Mouse (Mus musculus): ENCODE data around the gene Eml4. TPM values are rescaled to one million over a fixed set of nuclear protein-coding genes. Genes with fewer than 3 reads are reported as not detected.

Eml4 gene
- polyA plus RNA-seq, 1 experiment from 2014 or later = 4.7 TPM

GRCm38 (mm10) chr17:83482817-83483536, 132.2 kb downstream of the Eml4 start:
- H3K4me3 ChIP-seq (ENCODE audit: low read depth, low read length) = no peak overlapping the region
- no peaks in the 10 kb centered on the region for H3K4me1 ChIP-seq (ENCODE audit: insufficient read depth)
- H3K36me3 ChIP-seq (replicated peaks; ENCODE audit: insufficient read depth, low read length) = peaks cover 10% of the 10 kb centered on the region; the same call in 1 of the 2 replicates
- 74% methylated on average over 7 of the region's 7 CpGs for WGBS (ENCODE audit: insufficient replicate concordance)
- DNase-seq (no peak), ATAC-seq (no peak)
- no peak overlapping the region for H3K9ac ChIP-seq (replicated peaks)
- no peaks in the 10 kb centered on the region for H3K27me3 ChIP-seq (ENCODE audit: insufficient read depth, low read length)
- H3K4me2 ChIP-seq (ENCODE audit: low read depth, low read length) = no peak overlapping the region
- no peak overlapping the region for H3K27ac ChIP-seq (ENCODE audit: low read depth)
- no peaks in the 10 kb centered on the region for H3K9me3 ChIP-seq (ENCODE audit: low read length)
- TF ChIP-seq CTCF (IDR thresholded peaks at IDR 0.05; ENCODE audit: low read depth) = no peak
- no peak for TF ChIP-seq EP300 (IDR thresholded peaks at IDR 0.05; ENCODE audit: low read depth)

GRCm38 (mm10) chr17:83483784-83484183, 133.1 kb downstream of the Eml4 start:
- Histone ChIP-seq H3K4me1 (ENCODE audit: insufficient read depth) (no peaks in the 10 kb centered on the region), H3K36me3 (replicated peaks; ENCODE audit: insufficient read depth, low read length) (peaks cover 4% of the 10 kb centered on the region; the same call in 1 of the 2 replicates), H3K9ac (replicated peaks) (no peak overlapping the region), H3K4me2 (ENCODE audit: low read depth, low read length) (no peak overlapping the region), H3K27ac (ENCODE audit: low read depth) (no peak overlapping the region), H3K27me3 (ENCODE audit: insufficient read depth, low read length) (no peaks in the 10 kb centered on the region), H3K9me3 (ENCODE audit: low read length) (no peaks in the 10 kb centered on the region), H3K4me3 (ENCODE audit: low read depth, low read length) (no peak overlapping the region)
- ATAC-seq = no peak
- no peak for DNase-seq
- TF ChIP-seq CTCF (IDR thresholded peaks at IDR 0.05; ENCODE audit: low read depth) (no peak), EP300 (IDR thresholded peaks at IDR 0.05; ENCODE audit: low read depth) (no peak)
- WGBS (ENCODE audit: insufficient replicate concordance) = 77% methylated on average over 2 of the region's 2 CpGs

GRCm38 (mm10) chr17:83487762-83488161, 137.0 kb downstream of the Eml4 start:
- H3K9ac ChIP-seq (replicated peaks) = no peak overlapping the region
- WGBS (ENCODE audit: insufficient replicate concordance) = 79% methylated on average over 3 of the region's 3 CpGs
- ATAC-seq = no peak

DNA sequence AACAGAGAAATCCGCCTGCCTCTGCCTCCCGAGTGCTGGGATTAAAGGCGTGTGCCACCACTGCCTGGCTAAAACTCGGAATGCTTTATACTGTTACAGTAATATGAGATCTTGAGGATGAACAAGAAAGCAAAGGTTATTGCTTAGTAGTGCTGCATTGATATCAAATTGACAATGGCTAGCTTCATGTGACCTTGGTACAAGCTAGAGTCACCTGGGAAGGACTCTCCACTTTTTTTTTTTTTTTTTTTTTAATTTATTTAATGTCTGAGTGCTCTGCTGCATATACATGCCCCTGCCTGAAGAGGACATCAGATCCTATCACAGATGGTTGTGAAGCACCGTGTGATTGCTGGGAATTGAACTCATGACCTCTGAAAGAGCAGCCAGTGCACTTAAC, 148.2 kb downstream of the Eml4 start:
- Histone ChIP-seq H3K9me3 (ENCODE audit: low read length) (peaks cover 20% of the 10 kb centered on the region), H3K9ac (replicated peaks) (no peak overlapping the region), H3K4me2 (ENCODE audit: low read depth, low read length) (no peak overlapping the region), H3K27ac (ENCODE audit: low read depth) (no peak overlapping the region), H3K4me1 (ENCODE audit: insufficient read depth) (no peaks in the 10 kb centered on the region), H3K27me3 (ENCODE audit: insufficient read depth, low read length) (no peaks in the 10 kb centered on the region), H3K36me3 (replicated peaks; ENCODE audit: insufficient read depth, low read length) (peaks cover 30% of the 10 kb centered on the region), H3K4me3 (ENCODE audit: low read depth, low read length) (no peak overlapping the region)
- no peak for ATAC-seq
- no peak for TF ChIP-seq EP300 (IDR thresholded peaks at IDR 0.05; ENCODE audit: low read depth)
- TF ChIP-seq CTCF (IDR thresholded peaks at IDR 0.05; ENCODE audit: low read depth) = no peak
- DNase-seq = no peak
- WGBS (ENCODE audit: insufficient replicate concordance) = 91% methylated on average over 5 of the region's 5 CpGs

More at GRCm38 (mm10) chr17:83487762-83488161, 137.0 kb downstream of the Eml4 start:
- no peaks in the 10 kb centered on the region for H3K27me3 ChIP-seq (ENCODE audit: insufficient read depth, low read length)
- no peak overlapping the region for H3K27ac ChIP-seq (ENCODE audit: low read depth)
- DNase-seq = no peak
- no peaks in the 10 kb centered on the region for H3K36me3 ChIP-seq (replicated peaks; ENCODE audit: insufficient read depth, low read length)
- no peak for TF ChIP-seq CTCF (IDR thresholded peaks at IDR 0.05; ENCODE audit: low read depth)
- TF ChIP-seq EP300 (IDR thresholded peaks at IDR 0.05; ENCODE audit: low read depth) = no peak
- H3K9me3 ChIP-seq (ENCODE audit: low read length) = 0 out of 2 replicates have a peak, but pooled peaks cover 6% of the 10 kb centered on the region
- H3K4me2 ChIP-seq (ENCODE audit: low read depth, low read length) = no peak overlapping the region
- H3K4me1 ChIP-seq (ENCODE audit: insufficient read depth) = no peaks in the 10 kb centered on the region
- no peak overlapping the region for H3K4me3 ChIP-seq (ENCODE audit: low read depth, low read length)

DNA sequence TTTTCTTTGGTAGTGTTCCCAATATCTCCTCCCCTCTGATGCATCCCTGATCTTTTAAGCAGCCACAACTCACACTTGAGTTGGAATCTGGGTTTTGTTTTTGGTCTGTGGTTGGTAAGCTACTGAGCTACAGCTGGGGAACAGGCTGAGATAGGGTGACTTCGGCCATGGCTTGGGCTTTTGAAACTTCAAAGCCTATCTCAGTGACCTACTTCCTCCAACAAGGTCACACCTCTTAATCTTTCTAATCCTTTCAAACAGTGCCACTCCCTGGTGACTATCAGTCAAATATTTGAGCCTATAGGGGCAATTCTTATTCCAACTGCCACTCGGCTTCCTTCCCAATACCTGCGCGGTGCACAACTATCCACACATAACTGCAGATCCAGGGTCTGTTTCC, 149.0 kb downstream of the Eml4 start:
- DNase-seq (no peak), ATAC-seq (no peak)
- Histone ChIP-seq H3K4me2 (ENCODE audit: low read depth, low read length) (no peak overlapping the region), H3K27ac (ENCODE audit: low read depth) (no peak overlapping the region), H3K9me3 (ENCODE audit: low read length) (peaks cover 20% of the 10 kb centered on the region), H3K9ac (replicated peaks) (no peak overlapping the region), H3K4me1 (ENCODE audit: insufficient read depth) (no peaks in the 10 kb centered on the region), H3K27me3 (ENCODE audit: insufficient read depth, low read length) (no peaks in the 10 kb centered on the region), H3K4me3 (ENCODE audit: low read depth, low read length) (no peak overlapping the region), H3K36me3 (replicated peaks; ENCODE audit: insufficient read depth, low read length) (peaks cover 30% of the 10 kb centered on the region)
- 89% methylated on average over 4 of the region's 4 CpGs for WGBS (ENCODE audit: insufficient replicate concordance)
- no peak for TF ChIP-seq CTCF (IDR thresholded peaks at IDR 0.05; ENCODE audit: low read depth)
- TF ChIP-seq EP300 (IDR thresholded peaks at IDR 0.05; ENCODE audit: low read depth) = no peak

DNA sequence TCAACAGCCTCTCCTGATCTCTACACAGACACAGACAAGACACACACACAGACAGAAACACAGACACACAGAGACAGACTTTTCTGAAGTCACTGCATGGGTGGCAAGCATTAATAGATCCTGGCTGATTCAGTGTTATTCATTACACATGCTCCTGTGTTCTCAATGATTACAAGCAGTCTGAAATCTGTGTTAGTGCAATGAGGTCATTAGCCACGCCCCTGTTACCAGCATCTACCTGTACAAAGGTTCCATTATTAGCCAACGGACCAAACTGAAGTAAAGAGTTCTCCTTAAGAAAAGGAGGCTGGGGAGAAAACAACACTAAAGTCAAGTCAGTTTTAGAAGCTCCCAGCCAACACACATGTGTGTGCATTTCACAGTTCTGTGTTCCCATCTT, 153.0 kb downstream of the Eml4 start:
- peak; percentile 92 for ATAC-seq

More for the DNA sequence above, 153.0 kb downstream of the Eml4 start:
- peaks cover 4% of the 10 kb centered on the region; the same call in 1 of the 2 replicates for H3K9me3 ChIP-seq (ENCODE audit: low read length)
- H3K36me3 ChIP-seq (replicated peaks; ENCODE audit: insufficient read depth, low read length) = peaks cover 22% of the 10 kb centered on the region
- no peak overlapping the region for H3K4me3 ChIP-seq (ENCODE audit: low read depth, low read length)
- 66% methylated on average over 2 of the region's 2 CpGs for WGBS (ENCODE audit: insufficient replicate concordance)
- H3K27ac ChIP-seq (ENCODE audit: low read depth) = peak overlapping the region; percentile 69
- H3K4me1 ChIP-seq (ENCODE audit: insufficient read depth) = no peaks in the 10 kb centered on the region
- DNase-seq = peak; percentile 44
- no peak for TF ChIP-seq CTCF (IDR thresholded peaks at IDR 0.05; ENCODE audit: low read depth)
- no peaks in the 10 kb centered on the region for H3K27me3 ChIP-seq (ENCODE audit: insufficient read depth, low read length)
- H3K4me2 ChIP-seq (ENCODE audit: low read depth, low read length) = no peak overlapping the region
- H3K9ac ChIP-seq (replicated peaks) = no peak overlapping the region
